Mouse (Mus musculus) bone marrow, adult 2 months (tissue): ENCODE data around the gene Clec4g. TPM values are rescaled to one million over a fixed set of nuclear protein-coding genes. Genes with fewer than 3 reads are reported as not detected.

Source experiments
- H3K27ac ChIP-seq: fragments of 200-500 bp; 2 replicates; pipeline ENCODE4 v1.5.1; 2012; ENCODE audit warnings: low read depth, mild to moderate bottlenecking, control low read depth, inconsistent platforms, low read length; ENCODE audit not compliant: control insufficient read depth, poor library complexity, insufficient read depth
- H3K4me1 ChIP-seq: fragments of 200-500 bp; 2 replicates; pipeline ENCODE4 v1.6.1; 2011; ENCODE audit warnings: low read length; ENCODE audit not compliant: control insufficient read depth, insufficient read depth
- H3K4me3 ChIP-seq: fragments of 200-500 bp; replicated peaks from 2 replicates; pipeline ENCODE3; 2011; ENCODE audit warnings: mild to moderate bottlenecking, low read depth, low read length, control low read depth; ENCODE audit not compliant: control insufficient read depth
- CTCF ChIP-seq: fragments of 200-500 bp; IDR thresholded peaks from 2 replicates; pipeline ENCODE4 v1.5.1; 2011; ENCODE audit warnings: low read length, control low read depth; ENCODE audit not compliant: control insufficient read depth, insufficient read depth
- POLR2A ChIP-seq: fragments of 200-500 bp; IDR thresholded peaks from 2 replicates; pipeline ENCODE4 v1.6.1; 2011; ENCODE audit warnings: low read depth, mild to moderate bottlenecking, control low read depth, low read length, borderline replicate concordance; ENCODE audit not compliant: control insufficient read depth
- WGBS: fragments of 180-500 bp; shearing (Covaris S2); methylation state at CpG from one replicate; pipeline ENCODE4 v1.1.7; 2018; 5-methylcytosine and 5-hydroxymethylcytosine counted together
- polyA plus RNA-seq: library from polyadenylated mRNA; stranded (reverse); fragments of >200 nt; gene quantifications from 2 replicates; pipeline ENCODE4 v1.2.4, GENCODE M21; 2011; ENCODE audit warnings: low replicate concordance; ENCODE audit not compliant: missing spikeins, insufficient read depth, insufficient read length

Clec4g gene
- polyA plus RNA-seq, 1 experiment: not detected

DNA sequence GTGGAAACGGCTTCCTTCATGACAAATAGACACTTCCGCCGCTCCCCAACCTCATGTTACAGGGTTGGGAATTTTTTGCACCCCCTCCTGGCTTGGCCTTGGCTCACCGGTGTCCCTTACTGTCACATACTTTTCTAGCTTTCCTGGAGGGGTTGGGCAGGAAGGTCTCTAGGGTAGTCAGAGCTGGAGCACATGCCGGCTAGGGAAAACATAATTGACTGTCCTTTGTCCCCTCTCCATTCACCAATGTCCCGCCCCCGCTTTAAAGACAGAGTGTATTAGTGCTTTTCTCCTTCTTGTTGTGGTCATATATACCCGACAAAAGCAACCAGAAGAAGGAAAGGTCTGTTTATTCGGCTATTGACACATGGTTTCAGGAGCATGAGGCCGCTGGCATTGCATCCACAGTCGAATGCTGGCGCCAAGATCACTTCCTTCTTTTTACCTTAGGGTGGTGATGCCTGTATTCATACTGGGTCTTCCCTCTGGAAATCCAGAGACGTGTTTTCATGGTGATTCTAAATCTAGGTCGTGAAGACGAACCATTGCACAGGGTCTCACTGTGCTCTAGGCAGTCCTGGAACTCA, 43.4 kb downstream of the Clec4g start:
- peak overlapping the region; percentile 99 for H3K4me3 ChIP-seq
- WGBS: under 1% methylated on average over 15 of the region's 15 CpGs
- TF ChIP-seq CTCF (no peak), POLR2A (no peak)
- H3K27ac ChIP-seq: peak overlapping the region; percentile 95
- peaks cover 1% of the 10 kb centered on the region; the same call in 1 of the 2 replicates for H3K4me1 ChIP-seq

DNA sequence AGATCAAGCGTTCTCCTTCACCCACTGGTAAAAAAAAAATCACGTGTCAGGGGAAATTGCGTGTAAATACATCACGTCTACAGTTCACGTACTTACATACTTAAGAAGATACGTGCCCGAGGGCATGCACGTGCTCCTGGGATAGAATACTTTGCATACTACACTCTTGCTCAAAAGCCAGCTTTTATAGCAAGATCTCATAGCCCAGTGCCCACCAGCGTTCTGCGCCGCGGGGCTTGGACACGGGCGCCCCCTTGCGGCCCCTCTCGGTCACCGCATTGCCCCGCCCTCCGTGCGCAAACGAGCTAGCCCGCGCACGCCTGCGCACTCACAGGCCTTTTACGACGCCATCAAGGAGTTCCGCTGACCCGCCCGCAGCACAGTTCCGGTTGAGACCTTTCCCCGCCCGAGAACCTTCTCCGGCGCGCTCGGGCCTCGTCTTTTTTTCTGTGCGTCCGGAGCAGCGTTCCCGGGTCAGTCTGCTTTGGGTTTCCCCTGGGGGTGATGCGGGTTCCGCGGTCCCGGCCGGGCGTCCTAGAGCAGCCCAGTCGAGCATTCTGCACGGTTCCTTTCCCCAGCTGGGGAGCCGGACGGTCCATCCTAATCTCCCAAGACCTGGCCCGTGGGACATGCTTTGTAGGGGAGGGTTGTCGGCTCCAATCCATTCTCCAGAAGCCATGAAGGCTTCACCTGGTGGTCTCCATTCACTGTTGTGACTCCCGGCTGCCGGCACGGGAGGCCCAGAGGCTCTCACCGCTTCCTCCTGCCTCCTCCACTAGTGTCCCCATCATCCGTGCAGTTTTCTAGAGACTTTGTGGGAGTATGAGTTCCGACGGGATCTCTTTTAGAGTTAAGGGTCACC, 44.1 kb downstream of the Clec4g start, which contains the start of gene Trappc5:
Trappc5 (plus strand) TSS at position 169 of the 862 bp plus-strand sequence.
- WGBS: under 1% methylated on average over 61 of the region's 61 CpGs
- peak within 1 kb of the TSS; percentile 99 for H3K4me3 ChIP-seq
- peaks cover 1% of the 10 kb centered on the region; the same call in 1 of the 2 replicates for H3K4me1 ChIP-seq
- TF ChIP-seq POLR2A: peak; percentile 63; the same call in 1 of the 2 replicates
- peak; percentile 86 for TF ChIP-seq CTCF
- peak within 1 kb of the TSS; percentile 95 for H3K27ac ChIP-seq

DNA sequence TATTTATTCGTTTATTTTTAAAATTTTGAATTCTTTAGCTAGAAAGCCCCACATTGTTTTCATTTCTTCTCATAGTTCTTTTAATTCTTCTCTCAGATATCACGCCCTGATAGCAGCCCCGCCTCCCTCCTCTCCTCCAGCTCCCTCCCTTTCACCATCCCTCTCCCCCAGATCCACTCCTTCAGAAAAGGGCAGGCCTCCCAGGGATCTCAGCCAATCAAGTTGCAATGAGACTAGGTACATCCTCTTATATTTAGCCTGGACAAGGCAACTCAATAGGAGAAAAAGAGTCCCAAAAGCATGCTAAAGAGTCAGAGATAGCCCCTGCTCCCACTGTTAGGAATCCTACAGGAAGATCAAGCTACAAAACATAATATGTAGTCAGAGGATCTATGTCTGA, 45.8 kb downstream of the Clec4g start:
- H3K27ac ChIP-seq: no peak overlapping the region
- 78% methylated on average over 3 of the region's 3 CpGs for WGBS
- peaks cover 1% of the 10 kb centered on the region; the same call in 1 of the 2 replicates for H3K4me1 ChIP-seq
- no peak overlapping the region for H3K4me3 ChIP-seq
- TF ChIP-seq CTCF (no peak), POLR2A (no peak)

DNA sequence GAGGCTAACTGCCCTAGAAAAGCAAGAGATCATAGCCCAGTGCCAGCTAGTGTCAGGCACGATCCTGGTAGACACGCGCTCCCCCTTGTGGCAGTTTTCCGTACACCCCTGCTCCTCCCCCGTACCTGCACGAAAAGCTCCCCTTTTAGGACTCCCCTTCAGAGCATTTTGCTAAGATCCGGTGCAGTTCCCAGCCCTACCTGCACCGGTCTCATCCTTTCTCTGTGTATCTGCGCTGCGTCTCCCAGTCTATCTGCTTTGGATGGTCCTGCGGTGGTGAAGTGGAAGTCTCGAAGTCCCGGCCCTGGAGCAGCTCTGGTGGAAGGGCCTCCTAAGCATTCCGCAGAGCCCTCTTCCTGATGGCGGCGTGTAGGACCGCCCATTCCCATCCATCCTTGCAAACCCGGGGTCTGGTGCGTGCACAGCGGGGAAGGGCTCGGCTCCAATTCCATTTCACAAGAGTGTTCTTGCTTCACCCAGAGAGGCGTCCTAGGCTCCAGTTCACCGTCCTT, 48.4 kb downstream of the Clec4g start, which contains the start of gene Fcor:
Fcor (minus strand) TSS at position 383 of the 512 bp plus-strand sequence.
- H3K4me1 ChIP-seq: no peaks in the 10 kb centered on the region; the same call in 1 of the 2 replicates
- TF ChIP-seq CTCF (peak; percentile 95), POLR2A (peak; percentile 31; the same call in 1 of the 2 replicates)
- under 1% methylated on average over 23 of the region's 23 CpGs for WGBS
- H3K4me3 ChIP-seq: peak within 1 kb of the TSS; percentile 63
- peak within 1 kb of the TSS; percentile 17 for H3K27ac ChIP-seq

DNA sequence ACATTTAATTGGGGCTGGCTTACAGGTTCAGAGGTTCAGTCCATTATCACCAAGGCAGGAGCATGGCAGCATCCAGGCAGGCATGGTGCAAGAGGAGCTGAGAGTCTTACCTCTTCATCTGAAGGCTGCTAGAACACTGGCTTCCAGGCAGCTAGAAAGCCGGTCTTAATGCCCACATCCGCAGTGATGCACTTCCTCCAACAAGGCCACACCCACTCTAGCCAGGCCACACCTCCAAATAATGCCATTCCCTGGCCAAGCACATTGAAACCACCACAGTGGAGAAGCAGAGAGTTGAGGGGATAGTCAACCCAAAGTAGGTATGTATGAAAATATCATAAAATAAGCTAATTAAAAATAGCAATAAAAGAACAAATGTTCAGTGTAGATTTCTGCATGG, 50.1 kb downstream of the Clec4g start:
- Histone ChIP-seq H3K27ac (peak overlapping the region; percentile 64), H3K4me3 (peak overlapping the region; percentile 59), H3K4me1 (no peaks in the 10 kb centered on the region; the same call in 1 of the 2 replicates)
- WGBS: 10% methylated on average over 2 of the region's 2 CpGs
- no peak for TF ChIP-seq CTCF

DNA sequence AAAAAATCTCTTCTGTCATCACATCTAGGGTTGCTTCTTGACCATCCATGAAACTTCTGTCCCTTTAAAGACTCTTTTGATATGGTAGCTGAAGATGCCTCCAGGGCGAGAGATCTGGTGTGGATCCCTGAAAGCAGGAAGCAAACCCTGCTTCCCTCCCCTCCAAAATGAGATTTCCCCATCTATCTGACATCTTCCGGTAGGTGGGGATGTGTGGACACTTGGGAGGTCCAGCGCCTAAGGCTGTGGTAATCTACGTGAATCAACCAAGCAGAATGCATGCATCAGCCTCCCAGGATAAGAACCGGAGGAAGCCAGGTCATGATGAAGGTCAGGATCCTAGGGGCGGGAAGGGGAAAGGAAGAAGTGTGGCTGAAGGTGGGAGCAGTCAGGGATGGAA, 54.9 kb downstream of the Clec4g start, which contains the start of gene Mcemp1:
Mcemp1 (plus strand) TSS at position 248 of the 400 bp plus-strand sequence.
- WGBS: 44% methylated on average over 6 of the region's 6 CpGs
- Histone ChIP-seq H3K4me3 (peak within 1 kb of the TSS; percentile 82), H3K27ac (peak within 1 kb of the TSS; percentile 95), H3K4me1 (peaks cover 11% of the 10 kb centered on the region)
- TF ChIP-seq CTCF (no peak), POLR2A (no peak; the same call in 1 of the 2 replicates)

DNA sequence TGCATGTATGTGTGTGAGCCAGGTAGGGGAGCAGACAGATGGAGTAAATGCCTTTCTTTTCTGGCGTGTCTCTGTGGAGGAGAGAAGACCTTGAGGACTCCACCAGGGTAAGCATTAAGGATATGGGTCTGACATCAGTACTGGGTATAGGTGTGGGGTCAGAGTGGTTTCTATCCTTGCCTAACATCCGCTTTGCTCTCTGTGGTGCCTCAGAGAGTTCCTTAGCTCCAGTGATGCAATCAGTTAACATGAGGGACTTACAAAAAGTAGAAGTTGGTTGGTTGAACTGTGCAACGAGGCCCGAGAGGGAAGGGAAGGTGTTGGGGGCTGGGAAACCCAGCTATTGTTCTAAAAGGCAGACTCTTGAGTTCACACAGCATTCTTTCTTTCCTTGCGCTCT, 56.0 kb downstream of the Clec4g start:
- no peak for TF ChIP-seq CTCF
- 16% methylated on average over 5 of the region's 5 CpGs for WGBS
- H3K4me1 ChIP-seq: peaks cover 13% of the 10 kb centered on the region
- no peak overlapping the region for H3K4me3 ChIP-seq
- H3K27ac ChIP-seq: peak overlapping the region; percentile 95; the same call in 1 of the 2 replicates

DNA sequence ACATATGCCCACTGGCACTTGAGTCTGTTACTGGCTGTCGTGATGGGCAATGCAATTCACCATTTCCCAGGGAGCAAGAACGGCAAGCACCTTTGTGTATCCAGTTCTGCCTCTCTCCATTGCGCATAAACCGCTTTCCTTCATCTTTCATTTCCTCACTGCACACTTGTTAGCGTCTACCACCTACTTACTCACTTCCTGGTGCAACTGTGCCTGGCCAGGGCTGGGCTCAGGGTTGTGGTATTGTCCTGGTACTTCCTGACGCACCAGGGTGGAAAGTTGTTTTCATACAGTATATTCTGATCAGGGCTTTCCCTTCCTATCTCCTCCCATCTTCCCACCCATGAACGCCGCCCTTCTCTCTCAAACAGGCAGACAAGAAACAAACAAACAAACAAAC, 59.6 kb downstream of the Clec4g start:
- Histone ChIP-seq H3K4me3 (peak overlapping the region; percentile 7), H3K4me1 (peaks cover 23% of the 10 kb centered on the region), H3K27ac (peak overlapping the region; percentile 89)
- TF ChIP-seq POLR2A (no peak), CTCF (no peak)
- WGBS: 22% methylated on average over 8 of the region's 8 CpGs

Other genes starting within 250 kb of the Clec4g start
- gene Tex45, start 249.8 kb downstream of the Clec4g start, polyA plus RNA-seq: 1.00 TPM in 1 of 2 replicates, not detected in the other
- gene Zfp358, start 227.5 kb downstream of the Clec4g start, polyA plus RNA-seq: 3.9 and 5.8 TPM in 2 replicates
- 97.4 and 154 TPM in 2 replicates for gene Mcoln1, start 220.2 kb downstream of the Clec4g start, polyA plus RNA-seq
- gene Pnpla6, start 205.3 kb downstream of the Clec4g start, polyA plus RNA-seq: 36.3 and 52.7 TPM in 2 replicates
- gene C330021F23Rik, start 152.7 kb downstream of the Clec4g start, polyA plus RNA-seq: not detected in 2 replicates
- gene Camsap3, start 133.4 kb downstream of the Clec4g start, polyA plus RNA-seq: 1.1 and 4.1 TPM in 2 replicates
- gene Xab2, start 99.3 kb downstream of the Clec4g start, polyA plus RNA-seq: 22.4 and 40.3 TPM in 2 replicates
- 162 and 227 TPM in 2 replicates for gene Pet100, start 99.1 kb downstream of the Clec4g start, polyA plus RNA-seq
- gene Pcp2, start 95.1 kb downstream of the Clec4g start, polyA plus RNA-seq: not detected in 2 replicates
- 229 and 373 TPM in 2 replicates for gene Stxbp2, start 89.7 kb downstream of the Clec4g start, polyA plus RNA-seq
- 3.0 TPM in 1 of 2 replicates, not detected in the other for gene Retn, start 64.9 kb downstream of the Clec4g start, polyA plus RNA-seq
- 38.3 and 142 TPM in 2 replicates for gene Mcemp1, start 54.9 kb downstream of the Clec4g start, polyA plus RNA-seq
- 10.9 TPM in 1 of 2 replicates, not detected in the other for gene Fcor, start 48.3 kb downstream of the Clec4g start, polyA plus RNA-seq
- 7.7 and 10.0 TPM in 2 replicates for gene Trappc5, start 44.4 kb downstream of the Clec4g start, polyA plus RNA-seq
- gene Fcer2a, start 26.5 kb downstream of the Clec4g start, polyA plus RNA-seq: 16.8 and 37.3 TPM in 2 replicates
- 1.3 and 3.4 TPM in 2 replicates for gene Cd209a, start 28.3 kb upstream of the Clec4g start, polyA plus RNA-seq
- gene Cd209e, start 133.7 kb upstream of the Clec4g start, polyA plus RNA-seq: not detected in 2 replicates
- gene Cd209d, start 157.9 kb upstream of the Clec4g start, polyA plus RNA-seq: 2.2 and 3.1 TPM in 2 replicates
- gene Cd209b, start 206.2 kb upstream of the Clec4g start, polyA plus RNA-seq: not detected in 2 replicates
- 2.3 TPM in 1 of 2 replicates, not detected in the other for gene Cd209c, start 234.1 kb upstream of the Clec4g start, polyA plus RNA-seq